In the genomic region with DNA sequence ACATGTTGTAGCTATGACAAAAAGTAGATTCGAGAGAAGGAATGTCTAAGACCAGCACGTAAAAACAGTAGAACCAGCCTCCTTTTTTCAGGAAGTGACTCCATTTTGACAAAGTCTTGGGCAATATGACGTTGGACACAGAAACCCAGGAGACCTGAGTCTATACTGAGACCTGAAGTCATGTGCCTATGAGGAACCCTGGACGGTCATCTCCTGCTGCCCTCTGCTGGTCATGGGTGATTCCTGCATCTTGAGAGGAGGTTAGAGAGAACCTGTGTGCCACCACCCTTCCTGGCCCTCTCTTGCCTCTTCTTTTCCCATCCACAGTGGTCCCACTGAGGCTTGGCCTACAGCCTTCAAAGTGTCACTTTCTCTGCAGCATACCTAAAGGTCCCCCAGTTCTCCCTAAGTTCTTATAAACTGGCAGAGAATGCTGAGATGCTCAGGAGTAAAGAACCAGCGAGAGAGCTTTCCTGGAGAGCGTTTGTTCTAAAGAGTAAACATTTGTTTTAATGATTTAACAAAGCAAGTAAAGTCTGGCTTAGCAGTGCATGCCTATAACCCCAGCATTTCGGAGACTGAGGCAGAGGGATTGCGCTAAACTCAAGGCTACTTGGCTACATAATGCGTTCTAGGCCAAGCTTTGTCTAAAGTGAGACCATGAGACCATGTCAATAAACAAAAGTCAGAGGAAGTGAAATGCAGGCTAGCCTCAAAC, we compare ENCODE assay signal across 8 mouse cellular contexts. TPM values are rescaled to one million over a fixed set of nuclear protein-coding genes. Genes with fewer than 3 reads are reported as not detected.
DNase-seq lines count a peak whose midpoint lies in the region; ATAC-seq lines count a peak whose summit lies in the region.

No protein-coding gene starts in this region.

- no peak overlapping the region for H3K27ac ChIP-seq in hindbrain, embryonic 12.5 days

- no peak overlapping the region for H3K4me2 ChIP-seq in hindbrain, embryonic 12.5 days (replicated peaks)

- H3K9me3 ChIP-seq in hindbrain, embryonic 12.5 days (replicated peaks): no peaks in the 10 kb centered on the region

- ATAC-seq in hindbrain, embryonic 12.5 days (ENCODE audit: low FRiP score): peak; percentile 77

- 58% methylated on average over 9 of the region's 9 CpGs for WGBS in hindbrain, embryonic 12.5 days

- no peaks in the 10 kb centered on the region for H3K4me1 ChIP-seq in hindbrain, embryonic 12.5 days

- no peaks in the 10 kb centered on the region for H3K36me3 ChIP-seq in hindbrain, embryonic 12.5 days

- H3K9ac ChIP-seq in hindbrain, embryonic 12.5 days: no peak overlapping the region

- peak; percentile 71 for DNase-seq in MN1 (ENCODE audit: low spot score)
- DNase-seq in cerebellum, adult 9-10 months: peak; percentile 50
- DNase-seq in frontal cortex, postnatal 10 days (ENCODE audit: low spot score in 2 of 2): peak; percentile 46 to 74
- peak; percentile 70 for DNase-seq in layer of hippocampus, adult 9-11 months
- peak; percentile 91 for DNase-seq in lung, postnatal 10 days
- DNase-seq in ovary, postnatal 36 days (ENCODE audit: low spot score): peak; percentile 74
- DNase-seq in thymus, postnatal 10 days (ENCODE audit: low spot score in 2 of 2): peak; percentile 81 to 87

- no peak overlapping the region for H3K4me3 ChIP-seq in hindbrain, embryonic 12.5 days

- no peaks in the 10 kb centered on the region for H3K27me3 ChIP-seq in hindbrain, embryonic 12.5 days

RNA-seq across cellular contexts. Expression of a gene that starts 3.4 kb away (rescaled TPM):
- 0.18 and 0.19 TPM in 2 replicates for polyA plus RNA-seq in hindbrain, embryonic 12.5 days (2016; fragmentation: Nextera tagmentation; extraction: Ambion mirVana)
